Mouse (Mus musculus): ENCODE results near the gene Ccdc152. TPM values are rescaled to one million over a fixed set of nuclear protein-coding genes. Genes with fewer than 3 reads are reported as not detected.

Gene Ccdc152
- total and polyA plus RNA-seq, 2 experiments from 2014 or later = 0.36 TPM; not detected in 1

- Histone ChIP-seq H3K9ac (no peak overlapping the region), H3K4me1 (ENCODE audit: insufficient read depth) (no peaks in the 10 kb centered on the region), H3K27ac (ENCODE audit: low read depth, low read length) (no peak overlapping the region), H3K36me3 (ENCODE audit: insufficient read depth) (no peaks in the 10 kb centered on the region), H3K27me3 (ENCODE audit: insufficient read depth, low read length) (no peaks in the 10 kb centered on the region), H3K9me3 (ENCODE audit: low read length) (no peaks in the 10 kb centered on the region), H3K4me2 (ENCODE audit: low read depth) (no peak overlapping the region), H3K4me3 (ENCODE audit: low read depth, low read length) (no peak overlapping the region)
- DNase-seq = no peak
- no peak for TF ChIP-seq CTCF (IDR thresholded peaks at IDR 0.05; ENCODE audit: low read depth)
- no peak for ATAC-seq
Measured at GRCm38 (mm10) chr15:3281216-3281615, 22.1 kb downstream of the Ccdc152 start.

GRCm38 (mm10) chr15:3279242-3279641 is 24.1 kb downstream of the Ccdc152 start:
- TF ChIP-seq CTCF (IDR thresholded peaks at IDR 0.05; ENCODE audit: low read depth) = no peak
- ATAC-seq (no peak), DNase-seq (no peak)
- Histone ChIP-seq H3K27me3 (ENCODE audit: insufficient read depth, low read length) (no peaks in the 10 kb centered on the region), H3K27ac (ENCODE audit: low read depth, low read length) (no peak overlapping the region), H3K9ac (no peak overlapping the region), H3K4me3 (ENCODE audit: low read depth, low read length) (no peak overlapping the region), H3K4me1 (ENCODE audit: insufficient read depth) (no peaks in the 10 kb centered on the region), H3K36me3 (ENCODE audit: insufficient read depth) (no peaks in the 10 kb centered on the region), H3K4me2 (ENCODE audit: low read depth) (no peak overlapping the region), H3K9me3 (ENCODE audit: low read length) (no peaks in the 10 kb centered on the region)
- WGBS = 79% methylated on average over 7 of the region's 7 CpGs

- H3K36me3 ChIP-seq (ENCODE audit: insufficient read depth) = no peaks in the 10 kb centered on the region
- ATAC-seq (no peak), DNase-seq (no peak)
- H3K4me2 ChIP-seq (ENCODE audit: low read depth) = no peak overlapping the region
- H3K27ac ChIP-seq (ENCODE audit: low read depth, low read length) = no peak overlapping the region
- H3K27me3 ChIP-seq (ENCODE audit: insufficient read depth, low read length) = no peaks in the 10 kb centered on the region
- 94% methylated on average over 2 of the region's 2 CpGs for WGBS
- no peak overlapping the region for H3K4me3 ChIP-seq (ENCODE audit: low read depth, low read length)
- no peak overlapping the region for H3K9ac ChIP-seq
- no peaks in the 10 kb centered on the region for H3K4me1 ChIP-seq (ENCODE audit: insufficient read depth)
- TF ChIP-seq CTCF (IDR thresholded peaks at IDR 0.05; ENCODE audit: low read depth) = no peak
- H3K9me3 ChIP-seq (ENCODE audit: low read length) = no peaks in the 10 kb centered on the region
Measured at GRCm38 (mm10) chr15:3277391-3277790, 25.9 kb downstream of the Ccdc152 start.

- no peak for ATAC-seq
- Histone ChIP-seq H3K4me1 (ENCODE audit: insufficient read depth) (no peaks in the 10 kb centered on the region), H3K9me3 (ENCODE audit: low read length) (no peaks in the 10 kb centered on the region), H3K27me3 (ENCODE audit: insufficient read depth, low read length) (no peaks in the 10 kb centered on the region), H3K4me2 (ENCODE audit: low read depth) (0 out of 2 replicates have a peak overlapping the region, but pooled peaks have one; percentile 3), H3K9ac (no peak overlapping the region), H3K27ac (ENCODE audit: low read depth, low read length) (no peak overlapping the region), H3K4me3 (ENCODE audit: low read depth, low read length) (no peak overlapping the region), H3K36me3 (ENCODE audit: insufficient read depth) (no peaks in the 10 kb centered on the region)
- TF ChIP-seq CTCF (IDR thresholded peaks at IDR 0.05; ENCODE audit: low read depth) = no peak
- no peak for DNase-seq
- WGBS = 79% methylated on average over 1 of the region's 1 CpGs
Measured at GRCm38 (mm10) chr15:3273191-3273590, 30.1 kb downstream of the Ccdc152 start.

GRCm38 (mm10) chr15:3271216-3271615 is 32.1 kb downstream of the Ccdc152 start:
- no peak overlapping the region for H3K27ac ChIP-seq (ENCODE audit: low read depth, low read length)
- no peak for TF ChIP-seq CTCF (IDR thresholded peaks at IDR 0.05; ENCODE audit: low read depth)

GRCm38 (mm10) chr15:3270646-3271077 is 32.7 kb downstream of the Ccdc152 start:
- DNase-seq (peak; percentile 6), ATAC-seq (peak; percentile 51; the same call in 1 of the 2 replicates)
- Histone ChIP-seq H3K4me3 (ENCODE audit: low read depth, low read length) (peak overlapping the region; percentile 2; the same call in 1 of the 2 replicates), H3K9ac (0 out of 2 replicates have a peak overlapping the region, but pooled peaks have one; percentile 25), H3K27me3 (ENCODE audit: insufficient read depth, low read length) (no peaks in the 10 kb centered on the region), H3K9me3 (ENCODE audit: low read length) (no peaks in the 10 kb centered on the region), H3K4me2 (ENCODE audit: low read depth) (peak overlapping the region; percentile 18), H3K27ac (ENCODE audit: low read depth, low read length) (0 out of 2 replicates have a peak overlapping the region, but pooled peaks have one; percentile 10), H3K36me3 (ENCODE audit: insufficient read depth) (no peaks in the 10 kb centered on the region), H3K4me1 (ENCODE audit: insufficient read depth) (no peaks in the 10 kb centered on the region)
- 6% methylated on average over 12 of the region's 12 CpGs for WGBS
- no peak for TF ChIP-seq CTCF (IDR thresholded peaks at IDR 0.05; ENCODE audit: low read depth)

More at GRCm38 (mm10) chr15:3271216-3271615, 32.1 kb downstream of the Ccdc152 start:
- H3K36me3 ChIP-seq (ENCODE audit: insufficient read depth) = no peaks in the 10 kb centered on the region
- no peaks in the 10 kb centered on the region for H3K9me3 ChIP-seq (ENCODE audit: low read length)
- H3K4me1 ChIP-seq (ENCODE audit: insufficient read depth) = no peaks in the 10 kb centered on the region
- 50% methylated on average over 6 of the region's 6 CpGs for WGBS
- H3K9ac ChIP-seq = no peak overlapping the region
- peak overlapping the region; percentile 2; the same call in 1 of the 2 replicates for H3K4me3 ChIP-seq (ENCODE audit: low read depth, low read length)
- ATAC-seq = no peak
- H3K27me3 ChIP-seq (ENCODE audit: insufficient read depth, low read length) = no peaks in the 10 kb centered on the region
- 0 out of 2 replicates have a peak overlapping the region, but pooled peaks have one; percentile 18 for H3K4me2 ChIP-seq (ENCODE audit: low read depth)
- DNase-seq = no peak

GRCm38 (mm10) chr15:3269996-3270645 is 33.2 kb downstream of the Ccdc152 start:
- Histone ChIP-seq H3K4me1 (ENCODE audit: insufficient read depth) (no peaks in the 10 kb centered on the region), H3K4me2 (ENCODE audit: low read depth) (peak overlapping the region; percentile 18; the same call in 1 of the 2 replicates), H3K27ac (ENCODE audit: low read depth, low read length) (no peak overlapping the region), H3K36me3 (ENCODE audit: insufficient read depth) (no peaks in the 10 kb centered on the region), H3K9me3 (ENCODE audit: low read length) (no peaks in the 10 kb centered on the region), H3K4me3 (ENCODE audit: low read depth, low read length) (no peak overlapping the region), H3K27me3 (ENCODE audit: insufficient read depth, low read length) (no peaks in the 10 kb centered on the region), H3K9ac (no peak overlapping the region)
- 14% methylated on average over 6 of the region's 6 CpGs for WGBS
- TF ChIP-seq CTCF (IDR thresholded peaks at IDR 0.05; ENCODE audit: low read depth) = no peak
- ATAC-seq (peak; percentile 14; the same call in 1 of the 2 replicates), DNase-seq (peak; percentile 12)
